Mouse (Mus musculus) forebrain, embryonic 10.5 days (tissue): ENCODE measurements at regions not wholly inside any gene's neighbourhood (a gene's known extent, or its start where the extent isn't known, plus 50 kb on each side); places are given as distances from the start of the nearest gene placed in this dataset.

ENCODE experiments used
- DNase-seq: peaks from one replicate; pipeline ENCODE4 v3.0.0-alpha.2; 2017; ENCODE audit warnings: low spot score; ENCODE audit errors: extremely low spot score
- H3K27ac ChIP-seq: fragments of 300-500 bp; sonication (generic); 2 replicates; pipeline ENCODE4 v1.5.1; 2016; ENCODE audit warnings: mild to moderate bottlenecking
- H3K27me3 ChIP-seq: fragments of 300-500 bp; sonication (generic); 2 replicates; pipeline ENCODE4 v1.6.1; 2016; ENCODE audit warnings: mild to moderate bottlenecking; ENCODE audit not compliant: poor library complexity, severe bottlenecking
- H3K36me3 ChIP-seq: fragments of 300-500 bp; sonication (generic); replicated peaks from 2 replicates; pipeline ENCODE4 v1.6.1; 2016; ENCODE audit warnings: mild to moderate bottlenecking, moderate library complexity
- H3K4me1 ChIP-seq: fragments of 300-500 bp; sonication (generic); 2 replicates; pipeline ENCODE4 v1.6.1; 2016
- H3K4me3 ChIP-seq: fragments of 300-500 bp; sonication (generic); 2 replicates; pipeline ENCODE4 v1.5.1; 2016; ENCODE audit warnings: mild to moderate bottlenecking, moderate library complexity
- H3K9me3 ChIP-seq: fragments of 300-500 bp; sonication (generic); 2 replicates; pipeline ENCODE4 v1.6.1; 2016; ENCODE audit warnings: mild to moderate bottlenecking, moderate library complexity
- WGBS: fragments of 180-500 bp; shearing (Covaris S2); methylation state at CpG from one replicate; pipeline ENCODE4 v1.1.7; 2016; 5-methylcytosine and 5-hydroxymethylcytosine counted together

- Histone ChIP-seq H3K27me3 (no peaks in the 10 kb centered on the region), H3K4me1 (peaks cover 26% of the 10 kb centered on the region), H3K4me3 (no peak overlapping the region), H3K9me3 (no peaks in the 10 kb centered on the region), H3K36me3 (no peaks in the 10 kb centered on the region), H3K27ac (peak overlapping the region; percentile 79)
- WGBS: 57% methylated on average over 7 of the region's 7 CpGs
- DNase-seq: no peak
Observed at GRCm38 (mm10) chr14:31947246-31947645, 81.5 kb upstream of the Galnt15 start.

- Histone ChIP-seq H3K4me3 (no peak overlapping the region), H3K4me1 (peaks cover 11% of the 10 kb centered on the region), H3K27me3 (no peaks in the 10 kb centered on the region), H3K27ac (no peak overlapping the region), H3K36me3 (no peaks in the 10 kb centered on the region), H3K9me3 (no peaks in the 10 kb centered on the region)
- DNase-seq: no peak
- 93% methylated on average over 3 of the region's 3 CpGs for WGBS
Observed at GRCm38 (mm10) chr14:31951894-31952293, 76.9 kb upstream of the Galnt15 start.

- Histone ChIP-seq H3K36me3 (no peaks in the 10 kb centered on the region), H3K9me3 (no peaks in the 10 kb centered on the region), H3K4me3 (no peak overlapping the region), H3K27ac (no peak overlapping the region), H3K4me1 (no peaks in the 10 kb centered on the region), H3K27me3 (no peaks in the 10 kb centered on the region)
- no peak for DNase-seq
- 90% methylated on average over 4 of the region's 4 CpGs for WGBS
Observed at GRCm38 (mm10) chr14:31953783-31954182, 75.0 kb upstream of the Galnt15 start.

- 8% methylated on average over 4 of the region's 4 CpGs for WGBS
- H3K4me3 ChIP-seq: no peak overlapping the region
- DNase-seq: peak; percentile 75
- no peaks in the 10 kb centered on the region for H3K36me3 ChIP-seq
- no peaks in the 10 kb centered on the region for H3K9me3 ChIP-seq
- no peak overlapping the region for H3K27ac ChIP-seq
- no peaks in the 10 kb centered on the region for H3K27me3 ChIP-seq
- no peaks in the 10 kb centered on the region for H3K4me1 ChIP-seq
Observed at GRCm38 (mm10) chr14:31954945-31955344, 73.8 kb upstream of the Galnt15 start.

- H3K27me3 ChIP-seq: no peaks in the 10 kb centered on the region
- no peaks in the 10 kb centered on the region for H3K9me3 ChIP-seq
- no peaks in the 10 kb centered on the region for H3K4me1 ChIP-seq
- DNase-seq: no peak
- 89% methylated on average over 10 of the region's 10 CpGs for WGBS
- no peaks in the 10 kb centered on the region for H3K36me3 ChIP-seq
- H3K27ac ChIP-seq: no peak overlapping the region
- H3K4me3 ChIP-seq: no peak overlapping the region
Observed at GRCm38 (mm10) chr14:31957211-31957638, 71.6 kb upstream of the Galnt15 start.

- DNase-seq: no peak
- H3K4me3 ChIP-seq: no peak overlapping the region
- no peak overlapping the region for H3K27ac ChIP-seq
- H3K9me3 ChIP-seq: no peaks in the 10 kb centered on the region
- 90% methylated on average over 9 of the region's 9 CpGs for WGBS
- H3K27me3 ChIP-seq: no peaks in the 10 kb centered on the region
- peaks cover 15% of the 10 kb centered on the region for H3K4me1 ChIP-seq
- no peaks in the 10 kb centered on the region for H3K36me3 ChIP-seq
Observed at GRCm38 (mm10) chr14:31960201-31960854, 68.5 kb upstream of the Galnt15 start.

- Histone ChIP-seq H3K27me3 (no peaks in the 10 kb centered on the region), H3K27ac (no peak overlapping the region), H3K9me3 (no peaks in the 10 kb centered on the region), H3K4me3 (no peak overlapping the region), H3K4me1 (peaks cover 15% of the 10 kb centered on the region), H3K36me3 (no peaks in the 10 kb centered on the region)
- WGBS: 85% methylated on average over 5 of the region's 5 CpGs
- no peak for DNase-seq
Observed at GRCm38 (mm10) chr14:31961442-31961841, 67.3 kb upstream of the Galnt15 start.

GRCm38 (mm10) chr14:31963131-31963911 is 65.5 kb upstream of the Galnt15 start:
- Histone ChIP-seq H3K27me3 (no peaks in the 10 kb centered on the region), H3K36me3 (no peaks in the 10 kb centered on the region), H3K4me1 (peaks cover 15% of the 10 kb centered on the region), H3K27ac (peak overlapping the region; percentile 44), H3K4me3 (no peak overlapping the region), H3K9me3 (no peaks in the 10 kb centered on the region)
- WGBS: 63% methylated on average over 12 of the region's 12 CpGs
- no peak for DNase-seq

- Histone ChIP-seq H3K4me1 (peaks cover 15% of the 10 kb centered on the region), H3K9me3 (no peaks in the 10 kb centered on the region), H3K36me3 (no peaks in the 10 kb centered on the region), H3K27me3 (no peaks in the 10 kb centered on the region), H3K4me3 (no peak overlapping the region), H3K27ac (peak overlapping the region; percentile 44)
- WGBS: 66% methylated on average over 2 of the region's 2 CpGs
- no peak for DNase-seq
Observed at GRCm38 (mm10) chr14:31964076-31964475, 64.7 kb upstream of the Galnt15 start.

GRCm38 (mm10) chr14:31964831-31965230 is 64.0 kb upstream of the Galnt15 start:
- no peaks in the 10 kb centered on the region for H3K36me3 ChIP-seq
- DNase-seq: no peak
- 90% methylated on average over 4 of the region's 4 CpGs for WGBS

GRCm38 (mm10) chr14:31969531-31969930 is 59.3 kb upstream of the Galnt15 start:
- Histone ChIP-seq H3K27ac (peak overlapping the region; percentile 71; the same call in 1 of the 2 replicates), H3K9me3 (no peaks in the 10 kb centered on the region), H3K27me3 (no peaks in the 10 kb centered on the region), H3K4me3 (no peak overlapping the region), H3K36me3 (no peaks in the 10 kb centered on the region), H3K4me1 (no peaks in the 10 kb centered on the region)
- WGBS: 84% methylated on average over 4 of the region's 4 CpGs
- DNase-seq: no peak

More at GRCm38 (mm10) chr14:31964831-31965230, 64.0 kb upstream of the Galnt15 start:
- Histone ChIP-seq H3K9me3 (no peaks in the 10 kb centered on the region), H3K4me1 (peaks cover 15% of the 10 kb centered on the region), H3K4me3 (no peak overlapping the region), H3K27ac (no peak overlapping the region), H3K27me3 (no peaks in the 10 kb centered on the region)

- Histone ChIP-seq H3K9me3 (no peaks in the 10 kb centered on the region), H3K4me1 (no peaks in the 10 kb centered on the region), H3K36me3 (no peaks in the 10 kb centered on the region), H3K27me3 (no peaks in the 10 kb centered on the region), H3K4me3 (no peak overlapping the region), H3K27ac (peak overlapping the region; percentile 71)
- no peak for DNase-seq
- 85% methylated on average over 3 of the region's 3 CpGs for WGBS
Observed at GRCm38 (mm10) chr14:31970245-31970830, 58.5 kb upstream of the Galnt15 start.

- H3K36me3 ChIP-seq: no peaks in the 10 kb centered on the region
- DNase-seq: no peak
- H3K9me3 ChIP-seq: no peaks in the 10 kb centered on the region
- H3K27me3 ChIP-seq: no peaks in the 10 kb centered on the region
- H3K4me3 ChIP-seq: no peak overlapping the region
- no peak overlapping the region for H3K27ac ChIP-seq
- no peaks in the 10 kb centered on the region for H3K4me1 ChIP-seq
- 92% methylated on average over 9 of the region's 9 CpGs for WGBS
Observed at GRCm38 (mm10) chr14:31970851-31971250, 57.9 kb upstream of the Galnt15 start.
